Mouse (Mus musculus) embryonic stem cell, embryonic (primary cell): ENCODE data around the gene Ldlrad1.

Experiments used
- CTCF ChIA-PET, 4 experiments: fragments of 300-600 bp in 2 of 4; fragments of 350-600 bp in 2 of 4; sonication (Branson Sonifier 250); formaldehyde crosslinking; loops; one replicate each; lab custom pipeline; 2022; ENCODE audit warnings: inconsistent platforms in 2 of 4; lab: Charles Lee
- POLR2A ChIA-PET, 4 experiments: fragments of 300-600 bp in 2 of 4; fragments of 350-600 bp in 2 of 4; sonication (Branson Sonifier 250); formaldehyde crosslinking; loops; one replicate each; lab custom pipeline; 2022; ENCODE audit warnings: antibody characterized with exemption in 4 of 4, inconsistent platforms in 1 of 4; lab: Charles Lee

The Ldlrad1 gene

DNA sequence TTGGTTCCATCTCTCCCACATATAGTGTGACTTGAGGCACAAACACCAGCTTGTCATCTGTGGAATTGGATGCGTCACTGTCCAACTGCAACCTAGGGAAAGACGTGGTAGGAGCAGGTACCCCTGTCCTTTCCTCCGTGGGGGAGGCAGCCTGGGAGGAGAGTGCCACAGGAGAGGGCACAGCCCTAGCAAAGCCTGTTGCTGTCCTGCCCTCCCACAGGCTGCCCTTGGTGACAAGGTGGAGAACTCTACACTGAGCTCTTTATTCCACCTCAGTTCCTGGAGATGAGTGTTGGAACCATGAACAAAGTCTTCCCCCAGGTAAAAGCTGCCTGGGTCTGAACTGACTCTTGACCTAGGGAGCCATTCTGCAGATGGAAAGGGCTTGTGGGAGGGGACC, at the start of gene Ldlrad1:
Gene Ldlrad1, plus strand, starts transcription at position 301 of the 400 bp plus-strand sequence.
- CTCF ChIA-PET, result no interaction called here
- POLR2A ChIA-PET, result no interaction called here

DNA sequence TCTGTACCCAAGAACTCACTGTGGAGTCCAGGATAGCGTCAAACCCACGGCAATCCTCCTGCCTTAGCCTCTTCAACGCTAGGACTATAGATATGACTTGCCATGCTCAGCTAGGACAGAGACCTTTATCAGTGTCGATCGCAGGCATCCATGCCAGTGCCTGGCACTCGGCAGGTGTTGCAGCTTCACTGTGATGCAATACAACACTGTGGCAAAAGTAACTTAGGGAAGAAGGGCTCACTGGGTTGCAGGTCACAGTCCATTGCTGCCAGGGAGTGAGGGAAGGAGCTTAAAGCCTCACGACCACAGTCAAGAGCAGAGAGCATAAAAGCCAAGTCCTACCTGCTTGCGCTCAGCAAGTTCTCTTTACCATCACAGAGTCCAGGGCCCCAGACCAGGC, 48.8 kb upstream of the Ldlrad1 start:
- POLR2A ChIA-PET, result interaction anchor here in 2 of 4 experiments (1.3 to 4.9 kb wide), 7 partner anchors 9 to 355 kb away, joined by 3 to 27 read pairs (median 4); partner anchors contain the start of genes Tmem59 (in 2 of the 2), Acot11 (in 1 of the 2), Hspb11 (in 1 of the 2) and Lrrc42 (in 1 of the 2)

DNA sequence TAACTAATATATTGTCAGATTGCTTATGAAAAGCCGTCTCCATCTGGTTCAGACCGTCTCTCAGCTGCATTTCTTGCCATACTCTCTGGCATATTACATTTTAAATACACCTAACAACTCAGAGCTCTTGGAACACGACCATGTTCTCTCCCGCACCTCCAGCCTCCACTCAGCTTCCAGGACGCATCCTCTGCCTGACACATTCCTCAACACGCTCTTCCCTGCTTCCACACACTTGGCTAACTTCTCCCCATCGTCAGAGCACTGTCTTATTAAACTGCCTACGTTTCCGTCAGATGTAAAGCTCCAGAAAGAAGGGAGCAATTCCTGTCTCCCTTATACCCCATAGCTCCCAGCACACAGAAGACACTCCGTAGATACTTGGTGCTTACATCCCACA, 45.6 kb upstream of the Ldlrad1 start:
- ChIA-PET CTCF (interaction anchor here (0.6 to 2.2 kb wide), 26 partner anchors 13 to 549 kb away, joined by 3 to 21 read pairs (median 3); partner anchors contain the start of genes Tceanc2 (in 1 of the 4) and Tmem59 (in 1 of the 4)), POLR2A (interaction anchor here in 3 of 4 experiments (0.7 to 4.9 kb wide), 14 partner anchors 11 to 532 kb away, joined by 3 to 27 read pairs (median 3); partner anchors contain the start of genes Tceanc2 (in 3 of the 3), Tmem59 (in 3 of the 3) and Ssbp3 (in 1 of the 3))

More for the DNA sequence above, 48.8 kb upstream of the Ldlrad1 start:
- CTCF ChIA-PET, result interaction anchor here (0.5 to 1.5 kb wide), 6 partner anchors 115 to 488 kb away, joined by 3 to 4 read pairs (median 3); no protein-coding TSS in a partner anchor

DNA sequence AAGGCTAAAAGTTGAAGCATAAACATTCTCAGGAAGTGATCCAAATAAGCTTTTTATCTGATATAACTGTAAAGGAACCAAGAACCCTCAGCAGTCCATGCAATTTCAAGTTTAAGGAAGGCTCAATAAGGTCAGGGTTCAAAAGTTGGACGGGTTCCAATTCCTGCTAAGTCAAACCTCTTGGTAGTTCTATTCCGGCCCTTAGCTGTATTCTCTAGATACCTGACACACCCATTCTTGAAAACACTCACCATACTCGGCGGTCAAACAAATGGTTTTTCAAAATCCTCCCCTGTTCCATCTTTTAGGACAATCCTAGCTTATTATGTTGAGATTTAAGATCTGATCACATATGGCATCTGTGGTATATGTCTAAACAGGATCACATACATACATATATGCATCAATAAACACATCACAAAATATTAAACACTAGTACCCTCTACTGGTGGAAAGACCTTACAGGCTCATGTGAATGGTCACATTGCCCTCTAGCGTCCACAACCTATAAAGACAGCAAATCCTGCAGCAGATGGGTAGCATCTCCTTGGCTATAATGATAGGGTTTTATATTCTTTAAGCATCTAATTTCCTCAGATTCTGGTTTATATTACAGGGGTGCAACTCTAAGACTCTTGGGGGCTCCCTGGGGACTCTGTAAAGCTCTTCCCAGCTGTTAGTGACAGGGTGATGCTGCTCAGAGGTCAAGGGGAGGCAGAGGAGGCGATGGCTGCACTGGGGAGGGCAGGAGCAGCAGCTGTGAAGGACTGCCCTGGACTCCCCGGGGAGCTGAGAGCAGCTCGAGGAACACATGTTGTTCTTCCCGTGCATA, 45.0 kb upstream of the Ldlrad1 start:
- ChIA-PET POLR2A (interaction anchor here (0.6 to 4.9 kb wide), 16 partner anchors 11 to 533 kb away, joined by 3 to 27 read pairs (median 3); partner anchors contain the start of genes Tceanc2 (in 3 of the 4), Tmem59 (in 3 of the 4) and Ssbp3 (in 1 of the 4)), CTCF (interaction anchor here (0.6 to 2.2 kb wide), 35 partner anchors 8 to 664 kb away, joined by 3 to 21 read pairs (median 3); partner anchors contain the start of genes Tceanc2 (in 1 of the 4) and Tmem59 (in 1 of the 4))

DNA sequence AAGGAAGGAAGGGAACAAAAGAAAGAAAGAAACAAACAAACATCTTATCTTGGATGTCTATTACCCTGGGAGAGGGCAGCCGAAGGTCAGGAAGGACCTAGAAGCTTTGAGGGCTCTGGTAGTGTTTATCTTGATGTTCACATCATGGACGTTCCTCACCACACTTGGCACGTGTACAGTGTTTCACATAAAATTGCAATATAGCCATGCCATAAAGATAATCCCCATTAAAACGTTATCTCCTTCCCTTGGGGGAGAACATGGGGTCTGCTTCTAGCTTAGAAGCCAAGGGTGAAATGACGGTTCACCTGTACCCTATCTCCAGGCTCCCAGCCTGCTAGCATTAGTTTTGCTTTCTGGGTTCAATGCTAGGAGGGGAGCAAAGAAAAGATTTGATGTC, 42.3 kb upstream of the Ldlrad1 start:
- ChIA-PET POLR2A (interaction anchor here in 1 of 4 experiments (0.7 to 4.1 kb wide), 4 partner anchors 12 to 1265 kb away, joined by 3 to 19 read pairs (median 3); partner anchors contain the start of genes Tceanc2 and Tmem59), CTCF (no interaction called here)

DNA sequence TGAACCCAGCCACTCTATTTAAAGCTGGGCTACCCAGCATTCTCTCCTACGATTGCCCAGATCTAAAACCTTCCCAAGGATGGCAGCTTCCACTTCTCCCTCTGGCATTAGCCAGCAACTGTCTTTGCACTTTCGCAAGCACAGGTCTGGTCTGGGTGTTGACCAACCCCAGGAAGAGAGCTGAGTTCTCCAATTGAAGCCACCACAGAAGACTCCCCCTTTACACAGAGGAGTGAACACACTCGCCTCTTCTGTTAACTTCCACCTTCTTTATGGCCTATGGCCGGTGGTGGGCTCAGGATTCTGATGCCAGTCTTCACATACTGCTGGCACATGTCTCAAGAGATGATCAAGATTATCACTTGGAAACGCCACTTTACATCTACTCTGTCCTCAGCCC, 41.2 kb upstream of the Ldlrad1 start:
- ChIA-PET CTCF (interaction anchor here in 2 of 4 experiments (0.7 to 1.5 kb wide), 4 partner anchors 10 to 501 kb away, joined by 3 read pairs; partner anchors contain the start of gene Tmem59 (in 1 of the 2)), POLR2A (interaction anchor here in 2 of 4 experiments (0.6 to 4.1 kb wide), 2 partner anchors 11 to 14 kb away, joined by 3 to 19 read pairs; partner anchors contain the start of genes Tceanc2 (in 1 of the 2) and Tmem59 (in 1 of the 2))

DNA sequence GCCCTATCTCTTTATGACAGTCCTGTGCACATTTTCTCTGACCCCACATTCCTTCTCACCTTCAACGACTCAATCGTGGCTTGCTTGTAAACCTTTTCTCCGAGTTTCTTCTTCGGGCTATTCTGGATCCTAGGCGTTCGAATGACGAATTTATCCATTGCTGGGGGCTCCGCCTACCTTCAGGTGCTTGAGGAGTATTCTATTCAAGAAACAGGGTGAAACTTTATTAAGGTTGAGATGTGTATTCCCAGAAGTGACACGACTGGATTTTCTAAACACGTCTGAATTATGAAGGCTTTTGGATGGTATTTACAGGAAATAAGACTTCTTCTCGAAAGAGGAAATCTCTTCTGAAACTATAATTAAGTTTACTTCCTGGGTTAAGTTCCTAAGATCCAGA, 31.5 kb upstream of the Ldlrad1 start:
- POLR2A ChIA-PET, result interaction anchor here in 3 of 4 experiments (0.6 to 3.8 kb wide), 33 partner anchors 9 to 378 kb away, joined by 3 to 38 read pairs (median 6); partner anchors contain the start of genes Hspb11 (in 2 of the 3), Lrrc42 (in 2 of the 3), Cyb5rl (in 1 of the 3) and Mrpl37 (in 1 of the 3)
- CTCF ChIA-PET, result interaction anchor here in 2 of 4 experiments (1.4 to 1.6 kb wide), 3 partner anchors 12 to 170 kb away, joined by 3 to 8 read pairs (median 4); partner anchors contain the start of genes Hspb11 (in 1 of the 2) and Lrrc42 (in 1 of the 2)

DNA sequence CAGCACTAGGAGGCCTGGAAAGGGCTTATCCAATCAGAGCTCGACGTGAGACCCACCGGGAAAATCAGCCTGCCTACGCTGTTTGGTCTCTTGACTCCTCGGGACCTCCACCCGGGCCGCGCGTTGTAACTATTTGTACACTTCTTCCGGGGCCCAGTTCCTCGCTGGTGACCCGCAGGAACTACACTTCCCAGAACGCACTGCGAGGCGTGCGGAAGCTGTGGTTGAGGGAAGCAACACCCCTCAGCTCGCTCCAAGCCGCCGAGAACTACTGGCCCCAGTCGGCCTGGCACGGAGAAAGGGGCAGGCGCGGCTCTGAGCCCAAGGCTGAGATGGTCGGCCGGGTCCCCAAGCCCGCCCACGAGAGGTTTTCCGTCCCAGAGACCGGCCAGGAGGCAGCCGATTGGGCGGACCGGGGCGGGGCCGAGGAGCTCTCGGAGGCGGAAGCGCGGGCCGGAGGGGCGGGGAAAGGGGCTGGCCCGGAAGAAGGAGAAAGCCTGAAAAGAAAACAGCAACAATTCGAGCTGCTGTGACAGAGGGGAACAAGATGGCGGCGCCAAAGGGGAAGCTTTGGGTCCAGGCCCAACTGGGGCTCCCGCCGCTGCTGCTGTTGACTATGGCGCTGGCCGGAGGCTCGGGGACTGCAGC, 30.7 kb upstream of the Ldlrad1 start, which contains the start of gene Tmem59:
Gene Tmem59, plus strand, starts transcription at position 218 of the 648 bp plus-strand sequence.
- POLR2A ChIA-PET, result interaction anchor here (0.5 to 3.8 kb wide), 122 partner anchors 8 to 1401 kb away, joined by 3 to 38 read pairs (median 4); partner anchors contain the start of genes Hspb11 (in 3 of the 4), Lrrc42 (in 3 of the 4), Ssbp3 (in 3 of the 4) and Cyb5rl (in 2 of the 4)
- CTCF ChIA-PET, result interaction anchor here (0.5 to 1.6 kb wide), 18 partner anchors 10 to 1658 kb away, joined by 3 to 12 read pairs (median 4); partner anchors contain the start of genes Hspb11 (in 1 of the 4), Lrrc42 (in 1 of the 4) and Ndc1 (in 1 of the 4)

DNA sequence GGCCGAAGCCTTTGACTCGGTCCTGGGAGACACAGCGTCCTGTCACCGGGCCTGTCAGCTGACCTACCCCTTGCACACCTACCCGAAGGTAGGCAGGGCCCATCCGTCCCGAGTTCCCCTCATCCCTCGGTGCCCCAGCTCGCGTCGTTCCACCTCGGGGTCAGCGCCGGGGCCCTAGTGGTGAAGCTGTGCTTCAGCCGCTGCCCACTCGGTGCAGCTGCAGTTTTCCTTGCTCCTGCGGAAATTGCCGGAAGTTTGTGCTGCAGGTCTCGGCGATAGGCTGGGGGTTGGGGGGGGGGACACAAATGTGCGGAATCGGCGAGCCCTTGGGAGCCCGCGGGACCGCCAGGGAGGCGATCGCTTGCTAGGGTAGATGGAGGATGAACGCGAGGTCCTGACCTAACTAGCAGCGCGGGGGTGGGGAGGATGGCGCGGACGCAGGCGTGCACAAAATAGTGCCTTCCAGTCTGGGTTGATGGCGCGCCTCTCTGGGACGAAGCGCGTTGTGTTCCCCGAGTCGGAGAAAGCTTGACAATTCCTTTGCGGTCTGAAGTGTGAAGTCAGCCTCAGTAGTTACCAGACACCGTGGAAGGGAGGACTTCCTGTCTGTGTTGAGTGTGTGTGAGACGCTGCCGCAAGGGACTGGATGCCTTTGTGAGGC, 30.0 kb upstream of the Ldlrad1 start, which contains the start of gene Tceanc2:
Gene Tceanc2, minus strand, starts transcription at position 287 of the 661 bp plus-strand sequence.
- ChIA-PET POLR2A (interaction anchor here (0.5 to 3.8 kb wide), 122 partner anchors 7 to 1392 kb away, joined by 3 to 38 read pairs (median 4); partner anchors contain the start of genes Hspb11 (in 3 of the 4), Lrrc42 (in 3 of the 4), Ssbp3 (in 3 of the 4) and Cyb5rl (in 2 of the 4)), CTCF (interaction anchor here in 3 of 4 experiments (0.6 to 1.5 kb wide), 12 partner anchors 11 to 1657 kb away, joined by 3 to 12 read pairs (median 4); partner anchors contain the start of genes Hspb11 (in 1 of the 3), Lrrc42 (in 1 of the 3) and Ndc1 (in 1 of the 3))

DNA sequence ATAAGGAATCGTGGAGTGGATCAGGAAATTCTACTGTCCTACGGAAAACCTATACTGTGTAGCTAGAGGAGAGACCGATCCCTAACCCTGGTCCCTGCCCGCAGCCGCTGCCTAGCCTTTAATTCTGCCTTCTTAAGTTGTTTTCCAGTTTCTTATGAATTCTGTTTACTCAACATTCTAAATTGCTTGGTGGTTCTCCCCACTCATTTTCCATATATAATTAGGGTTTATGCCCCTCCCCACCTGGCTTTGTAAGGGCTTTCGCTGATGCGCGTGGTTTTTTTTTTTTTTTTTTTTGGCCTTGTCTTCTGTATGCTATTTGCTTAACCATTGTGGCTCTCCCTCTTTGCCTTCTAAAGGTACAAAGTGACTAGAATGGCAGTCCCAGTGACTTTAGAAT, 29.4 kb upstream of the Ldlrad1 start:
- CTCF ChIA-PET, result no interaction called here

DNA sequence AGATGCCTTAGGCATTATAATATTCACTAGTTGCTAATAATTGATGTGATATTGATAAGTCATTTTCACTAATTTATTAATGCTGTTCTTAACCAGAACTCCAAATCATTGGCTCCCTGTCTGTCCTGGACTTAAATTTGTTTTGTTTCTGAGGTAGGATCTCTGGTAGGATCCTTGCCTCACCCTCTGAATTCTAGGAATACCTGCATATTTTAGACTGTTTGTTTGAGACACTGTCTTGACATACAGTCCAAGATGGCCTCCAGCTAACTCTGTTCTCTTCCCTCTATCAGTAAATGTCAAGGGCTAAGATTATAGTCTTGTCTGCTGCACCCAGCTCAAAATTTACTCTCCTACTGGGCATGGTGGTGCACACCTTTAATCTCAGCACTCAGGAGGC, 28.2 kb upstream of the Ldlrad1 start:
- ChIA-PET CTCF (interaction anchor here in 3 of 4 experiments (0.5 to 1.0 kb wide), 4 partner anchors 57 to 509 kb away, joined by 3 to 9 read pairs (median 4); no protein-coding TSS in a partner anchor), POLR2A (interaction anchor here in 3 of 4 experiments (0.8 to 3.8 kb wide), 12 partner anchors 9 to 332 kb away, joined by 3 to 38 read pairs (median 4); no protein-coding TSS in a partner anchor)

More for the DNA sequence above, 29.4 kb upstream of the Ldlrad1 start:
- POLR2A ChIA-PET, result interaction anchor here in 3 of 4 experiments (0.6 to 3.8 kb wide), 27 partner anchors 10 to 533 kb away, joined by 3 to 38 read pairs (median 7); partner anchors contain the start of genes Hspb11 (in 2 of the 3), Lrrc42 (in 2 of the 3) and Ndc1 (in 2 of the 3)

DNA sequence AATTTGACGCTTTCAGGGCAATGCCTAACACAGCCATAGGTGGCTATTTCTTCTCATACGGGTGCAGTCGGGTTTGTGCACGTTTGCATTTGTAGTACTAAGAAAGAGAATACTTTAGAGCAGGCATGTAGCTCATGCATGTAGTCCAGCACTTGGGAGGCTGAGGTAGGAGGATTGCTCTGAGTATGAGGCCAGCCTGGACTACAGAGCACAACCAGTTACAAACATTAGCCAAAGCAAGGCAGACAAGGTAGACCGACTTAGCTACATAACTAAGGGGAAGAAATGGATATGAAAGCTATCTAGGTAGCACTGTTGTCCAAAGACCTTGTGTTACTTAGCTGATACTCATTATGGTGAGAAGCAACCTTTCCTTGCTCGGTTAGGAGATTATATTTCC, 27.1 kb upstream of the Ldlrad1 start:
- ChIA-PET POLR2A (interaction anchor here in 3 of 4 experiments (0.6 to 2.1 kb wide), 7 partner anchors 9 to 387 kb away, joined by 3 to 6 read pairs (median 3); no protein-coding TSS in a partner anchor), CTCF (interaction anchor here in 2 of 4 experiments (0.7 to 1.1 kb wide), 2 partner anchors 72 to 534 kb away, joined by 3 read pairs; partner anchors contain the start of gene Hspb11 (in 1 of the 2))

DNA sequence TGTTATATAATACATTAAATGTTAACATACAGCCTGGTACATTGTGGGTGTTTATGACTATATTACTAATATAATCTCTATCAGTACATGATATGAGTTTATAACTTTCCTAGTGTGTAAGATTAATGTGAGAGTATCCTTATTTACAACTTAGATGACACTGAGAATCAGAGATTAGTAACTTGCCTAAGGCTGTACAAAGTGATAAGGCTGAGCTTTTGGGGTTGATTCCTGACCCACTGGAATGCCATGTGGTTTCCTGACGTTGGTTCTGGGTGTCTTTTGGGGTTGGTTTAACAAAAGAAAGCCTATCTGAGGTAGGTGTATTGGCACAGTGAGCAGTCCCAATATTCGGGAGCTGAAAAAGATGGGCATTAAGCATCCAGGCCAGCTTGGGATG, 26.2 kb upstream of the Ldlrad1 start:
- ChIA-PET CTCF (interaction anchor here in 3 of 4 experiments (0.6 to 1.1 kb wide), 4 partner anchors 12 to 534 kb away, joined by 3 to 4 read pairs (median 3); partner anchors contain the start of gene Hspb11 (in 1 of the 3)), POLR2A (interaction anchor here in 3 of 4 experiments (0.6 to 1.7 kb wide), 5 partner anchors 9 to 325 kb away, joined by 3 to 6 read pairs (median 4); no protein-coding TSS in a partner anchor)

DNA sequence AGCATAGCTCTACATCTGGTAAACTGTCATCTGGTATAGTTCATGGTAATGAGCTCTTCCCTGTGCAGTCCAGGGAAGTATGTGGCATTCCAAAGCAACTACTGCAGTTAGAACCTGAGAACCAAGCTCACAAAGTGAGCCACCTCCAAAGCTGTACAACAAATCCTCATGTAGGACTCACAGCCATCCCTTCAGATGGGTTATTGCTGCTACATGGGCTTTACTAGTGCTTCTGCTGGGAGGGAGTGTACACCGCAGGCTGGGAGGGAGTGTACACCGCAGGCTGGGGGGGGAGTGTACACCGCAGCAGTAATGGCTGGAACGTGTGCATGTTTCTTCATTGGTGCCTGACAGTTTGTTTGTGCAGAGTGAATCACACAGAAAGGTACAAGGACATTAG, 25.8 kb upstream of the Ldlrad1 start:
- POLR2A ChIA-PET, result interaction anchor here in 3 of 4 experiments (0.6 to 1.7 kb wide), 6 partner anchors 8 to 325 kb away, joined by 3 to 6 read pairs (median 4); no protein-coding TSS in a partner anchor
- CTCF ChIA-PET, result interaction anchor here in 3 of 4 experiments (0.6 to 1.1 kb wide), 4 partner anchors 12 to 306 kb away, joined by 3 to 4 read pairs (median 4); partner anchors contain the start of gene Hspb11 (in 1 of the 3)

DNA sequence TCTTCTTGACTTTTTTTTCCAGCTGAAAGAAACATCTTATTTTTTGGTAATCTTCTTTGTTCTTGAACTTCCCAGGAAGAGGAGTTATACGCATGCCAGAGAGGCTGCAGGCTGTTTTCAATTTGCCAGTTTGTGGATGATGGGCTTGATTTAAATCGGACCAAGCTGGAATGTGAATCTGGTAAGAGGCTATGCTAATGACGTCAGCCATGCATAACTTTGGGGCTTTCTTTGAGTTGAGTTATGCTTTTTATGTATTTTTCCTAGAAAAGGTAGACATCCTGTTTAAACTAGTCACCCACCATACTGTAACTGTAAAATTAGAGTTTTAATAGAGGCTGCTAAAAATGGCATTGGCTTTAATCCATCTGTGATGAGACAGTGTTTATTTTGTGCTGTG, 23.3 kb upstream of the Ldlrad1 start:
- ChIA-PET CTCF (no interaction called here), POLR2A (interaction anchor here in 1 of 4 experiments (0.7 to 1.5 kb wide), 2 partner anchors 7 to 18 kb away, joined by 3 to 4 read pairs; partner anchors contain the start of gene Tmem59)
